Mouse (Mus musculus) megakaryocyte-erythroid progenitor cell, adult 5 weeks (primary cell): ENCODE results near the gene Olfr564. TPM values are rescaled to one million over a fixed set of nuclear protein-coding genes. Genes with fewer than 3 reads are reported as not detected.

Source experiments
- polyA plus RNA-seq: library from polyadenylated mRNA; stranded (reverse); fragments of >175 nt; gene quantifications from 2 replicates; pipeline ENCODE4 v1.2.3, GENCODE M21; 2012

Gene Olfr564
- not detected in 2 replicates for polyA plus RNA-seq

DNA sequence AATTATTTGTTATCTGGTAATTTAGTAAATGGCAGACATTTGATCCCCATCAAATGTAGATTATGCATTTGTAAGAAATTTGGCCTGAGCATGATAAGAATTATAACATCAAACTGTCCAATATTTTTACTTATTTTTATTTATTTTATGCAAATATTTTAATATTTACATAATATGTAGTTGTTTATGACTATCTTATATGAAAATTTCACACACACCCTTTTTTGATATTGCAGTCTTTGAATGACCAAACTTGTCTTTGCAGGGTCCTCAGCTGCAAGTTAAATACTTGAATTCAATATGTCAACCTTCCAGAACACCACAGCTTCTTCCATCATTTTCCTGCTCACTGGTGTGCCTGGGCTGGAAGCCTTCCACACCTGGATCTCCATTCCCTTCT is at the start of gene Olfr564:
Olfr564 (plus strand) TSS at position 301 of the 400 bp plus-strand sequence.

DNA sequence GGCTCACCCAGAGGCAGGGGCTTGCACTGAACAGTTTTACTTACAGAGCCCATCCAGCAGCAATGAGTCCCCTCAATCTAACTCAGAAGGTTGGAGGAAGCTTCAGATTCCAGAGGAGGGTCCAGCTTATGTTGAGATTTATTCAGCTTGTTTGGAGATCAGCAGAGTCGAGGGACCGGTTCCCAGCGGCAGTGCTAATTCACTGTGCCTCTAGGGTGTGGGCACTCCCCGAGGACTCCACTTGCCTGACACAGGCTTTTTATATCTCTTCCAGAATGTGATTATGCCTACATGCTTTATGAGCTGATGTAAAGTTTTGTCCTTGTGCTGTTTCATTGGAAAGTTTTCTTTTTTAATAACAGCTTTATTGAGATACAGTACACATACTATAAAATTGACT is 44.0 kb upstream of the Olfr564 start, which contains the start of the genes Olfr560 and Olfr78:
Olfr560 (minus strand) TSS at position 101 of the 400 bp plus-strand sequence.
Olfr78 (minus strand) TSS at position 206 of the 400 bp plus-strand sequence.

DNA sequence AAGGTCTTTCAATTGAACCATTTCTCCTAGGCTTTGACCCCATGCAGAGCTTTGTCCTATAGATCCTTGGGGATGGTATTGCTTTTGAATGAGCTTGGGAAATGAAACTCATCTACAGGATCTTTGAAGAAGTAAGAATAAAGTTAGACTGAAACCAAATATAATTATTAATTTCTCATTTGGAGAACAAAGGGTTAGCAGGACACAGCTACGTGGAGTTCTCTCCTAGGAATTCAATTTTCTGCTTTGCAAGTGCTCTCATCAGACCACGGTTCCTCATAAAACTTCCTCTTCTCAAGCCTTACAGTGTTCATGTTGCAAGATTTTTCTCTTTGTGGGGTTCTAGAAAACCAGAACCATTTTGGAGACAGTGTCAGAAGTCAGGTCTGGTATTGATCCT is 32.4 kb upstream of the Olfr564 start, which contains the start of gene Olfr561:
Olfr561 (plus strand) TSS at position 301 of the 400 bp plus-strand sequence.

Other genes starting within 250 kb of the Olfr564 start
- 6.4 and 9.6 TPM in 2 replicates for gene Trim21, start 238.0 kb upstream of the Olfr564 start, polyA plus RNA-seq
- not detected in 2 replicates for gene Olfr550, start 232.0 kb upstream of the Olfr564 start, polyA plus RNA-seq
- 0.04 TPM in 1 of 2 replicates, not detected in the other for gene Olfr551, start 211.6 kb upstream of the Olfr564 start, polyA plus RNA-seq
- gene Olfr552, start 205.7 kb upstream of the Olfr564 start, polyA plus RNA-seq, result not detected in 2 replicates
- gene Olfr553, start 185.3 kb upstream of the Olfr564 start, polyA plus RNA-seq, result not detected in 2 replicates
- not detected in 2 replicates for gene Olfr554, start 165.0 kb upstream of the Olfr564 start, polyA plus RNA-seq
- gene Olfr555, start 144.7 kb upstream of the Olfr564 start, polyA plus RNA-seq, result not detected in 2 replicates
- gene Olfr556, start 138.6 kb upstream of the Olfr564 start, polyA plus RNA-seq, result not detected in 2 replicates
- gene Trim68, start 116.2 kb upstream of the Olfr564 start, polyA plus RNA-seq, result 1.6 and 1.8 TPM in 2 replicates
- gene Olfr557, start 107.6 kb upstream of the Olfr564 start, polyA plus RNA-seq, result not detected in 2 replicates
- gene Olfr558, start 101.3 kb upstream of the Olfr564 start, polyA plus RNA-seq, result not detected in 2 replicates
- gene Olfr33, start 84.4 kb upstream of the Olfr564 start, polyA plus RNA-seq, result not detected in 2 replicates
- gene Olfr559, start 76.0 kb upstream of the Olfr564 start, polyA plus RNA-seq, result not detected in 2 replicates
- gene Olfr560, start 44.1 kb upstream of the Olfr564 start, polyA plus RNA-seq, result not detected in 2 replicates
- 0.01 and 0.03 TPM in 2 replicates for gene Olfr78, start 44.0 kb upstream of the Olfr564 start, polyA plus RNA-seq
- gene Olfr561, start 32.3 kb upstream of the Olfr564 start, polyA plus RNA-seq, result not detected in 2 replicates
- not detected in 2 replicates for gene Olfr566, start 55.3 kb downstream of the Olfr564 start, polyA plus RNA-seq
- not detected in 2 replicates for gene Olfr568, start 73.6 kb downstream of the Olfr564 start, polyA plus RNA-seq
- gene Olfr569, start 87.4 kb downstream of the Olfr564 start, polyA plus RNA-seq, result not detected in 2 replicates
- not detected in 2 replicates for gene Olfr570, start 91.1 kb downstream of the Olfr564 start, polyA plus RNA-seq
- gene Olfr571, start 114.1 kb downstream of the Olfr564 start, polyA plus RNA-seq, result not detected in 2 replicates
- gene Olfr572, start 120.9 kb downstream of the Olfr564 start, polyA plus RNA-seq, result not detected in 2 replicates
- not detected in 2 replicates for gene Olfr573-ps1, start 139.1 kb downstream of the Olfr564 start, polyA plus RNA-seq
- not detected in 2 replicates for gene Olfr574, start 145.0 kb downstream of the Olfr564 start, polyA plus RNA-seq
- not detected in 2 replicates for gene Olfr575, start 155.3 kb downstream of the Olfr564 start, polyA plus RNA-seq
- gene Olfr576, start 159.2 kb downstream of the Olfr564 start, polyA plus RNA-seq, result not detected in 2 replicates
- gene Olfr577, start 172.5 kb downstream of the Olfr564 start, polyA plus RNA-seq, result not detected in 2 replicates
- gene Olfr578, start 185.8 kb downstream of the Olfr564 start, polyA plus RNA-seq, result not detected in 2 replicates
- gene Olfr582, start 234.5 kb downstream of the Olfr564 start, polyA plus RNA-seq, result not detected in 2 replicates
- gene Olfr583, start 247.8 kb downstream of the Olfr564 start, polyA plus RNA-seq, result not detected in 2 replicates